Mouse (Mus musculus): ENCODE data around the gene Ado.

The Ado gene

DNA sequence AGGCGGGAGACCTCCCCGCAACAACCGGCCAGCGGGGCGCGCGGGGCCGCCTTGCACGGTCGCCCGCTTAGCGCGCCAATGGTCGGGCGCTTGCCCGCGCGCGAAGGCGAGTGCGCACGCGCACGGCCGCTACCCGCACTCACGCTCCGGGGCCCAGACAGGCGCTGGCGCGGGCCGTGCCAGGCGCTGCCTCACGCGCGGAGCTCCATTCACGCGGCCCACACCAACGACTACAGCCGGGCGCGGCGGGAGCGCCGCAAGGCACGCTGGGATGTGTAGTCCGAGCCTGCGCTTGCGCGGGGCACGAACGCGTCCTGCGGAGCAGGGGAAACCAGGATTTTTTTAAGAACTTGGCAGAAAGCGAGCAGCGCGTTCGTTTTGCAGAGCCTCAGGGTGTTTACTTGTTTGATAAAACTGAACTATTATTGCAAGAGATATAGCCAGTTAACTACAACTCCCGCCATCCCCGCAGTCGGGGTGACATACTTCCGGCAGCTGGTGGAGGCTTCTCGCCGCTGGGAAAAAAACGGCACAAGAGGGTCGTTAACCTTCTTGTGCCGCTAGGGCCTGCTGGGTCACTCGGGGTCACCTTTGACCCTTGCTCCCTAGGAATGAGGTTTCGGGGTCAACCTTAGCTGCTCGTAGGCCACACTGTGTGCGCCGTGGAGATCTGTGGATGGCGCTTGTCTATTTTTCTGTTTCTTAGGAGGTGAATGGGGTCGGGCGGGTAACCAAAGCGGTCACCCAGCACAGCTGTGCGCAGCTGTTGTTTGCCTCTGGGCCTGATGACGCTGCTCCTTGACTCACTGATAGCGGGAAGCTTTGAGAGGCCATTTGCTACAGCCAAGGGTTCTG is at the start of gene Ado:
Gene Ado (minus strand): TSS at position 79 of the 855 bp plus-strand sequence.
- in situ Hi-C loops (cut with MboI; ENCODE audit: low sequenced_read_pairs): no loop called here

DNA sequence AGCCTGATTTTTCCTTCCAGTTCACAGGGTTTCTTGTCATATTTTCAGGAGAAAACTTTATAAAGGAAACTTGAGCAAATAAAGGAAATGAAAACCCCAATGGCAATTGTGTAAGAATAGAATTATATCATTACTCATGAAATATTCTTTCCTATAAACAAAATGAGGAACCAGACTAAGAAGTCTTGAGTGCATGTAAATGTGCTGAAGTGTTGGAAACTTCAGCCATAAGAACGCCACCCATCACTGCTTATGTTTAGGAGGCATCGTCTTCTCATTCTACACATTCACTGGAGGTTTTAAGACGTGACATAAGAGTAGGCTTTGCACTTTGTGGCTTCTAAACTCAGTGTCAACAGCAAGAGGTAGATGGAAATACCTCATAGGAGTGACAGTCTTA is 46.5 kb upstream of the Ado start:
- in situ Hi-C loops (cut with MboI; ENCODE audit: low sequenced_read_pairs): no loop called here

DNA sequence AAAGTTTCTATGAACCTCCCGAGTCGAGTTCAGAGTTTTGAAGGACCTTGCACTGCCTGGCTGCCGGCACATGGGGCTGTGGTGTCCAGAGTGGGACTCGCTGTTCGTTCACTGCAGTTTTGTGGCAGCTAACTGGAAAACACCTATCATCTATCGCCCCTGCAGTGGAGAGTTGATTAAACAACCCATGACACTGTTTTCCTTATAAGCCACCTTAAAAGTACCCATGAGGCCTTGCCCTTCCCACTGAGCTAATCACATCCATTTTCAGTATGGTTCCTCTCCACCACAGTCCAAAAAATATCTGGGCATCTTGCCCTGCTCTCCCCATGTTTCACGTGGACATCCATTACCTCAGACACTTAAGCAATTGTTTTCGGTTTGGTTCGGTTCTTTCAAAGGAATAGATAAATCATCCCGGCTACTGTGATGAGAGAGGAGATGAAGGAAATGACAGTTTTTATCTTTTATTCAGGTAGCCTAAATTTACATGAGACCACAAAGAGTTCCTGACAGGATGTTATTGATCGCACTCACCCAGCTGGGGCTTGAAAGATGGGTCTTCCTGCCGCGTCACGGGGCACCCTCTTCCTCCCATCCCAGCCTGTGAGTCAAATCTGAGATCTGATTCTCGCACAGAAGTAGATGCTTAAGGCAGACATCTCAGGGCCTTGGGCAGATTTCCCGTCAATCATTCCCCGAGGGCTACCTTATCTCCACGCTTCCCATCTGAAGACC is 37.3 kb upstream of the Ado start:
- in situ Hi-C loops (cut with MboI; ENCODE audit: low sequenced_read_pairs): no loop called here

DNA sequence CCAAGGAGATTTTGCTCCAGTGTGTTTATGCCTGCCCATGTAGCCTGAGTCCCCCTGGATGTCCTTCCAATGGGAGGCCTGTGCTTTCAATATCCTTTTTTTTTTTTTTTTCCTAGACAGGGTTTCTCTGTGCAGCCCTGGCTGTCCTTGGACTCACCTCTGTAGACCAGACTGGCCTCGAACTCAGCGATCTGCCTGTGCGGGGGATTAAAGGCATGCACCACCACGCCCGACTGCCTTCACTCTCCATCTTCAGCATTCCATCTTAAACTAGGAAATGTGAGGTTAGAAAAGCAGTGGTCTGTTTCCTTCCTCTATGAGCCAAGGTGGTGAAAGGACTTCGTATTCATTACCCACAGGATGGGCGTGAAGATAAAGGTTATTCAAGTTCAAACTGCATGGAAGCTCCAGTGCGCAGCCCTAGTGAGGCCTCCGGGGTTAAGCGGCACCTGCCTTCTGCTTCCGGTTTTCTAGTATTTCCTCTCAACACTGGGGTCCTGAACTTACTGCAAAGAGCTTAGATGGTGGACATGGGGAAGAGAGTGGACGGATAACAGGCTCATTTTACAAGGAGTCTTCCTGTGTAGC is 33.0 kb upstream of the Ado start:
- in situ Hi-C loops (cut with MboI; ENCODE audit: low sequenced_read_pairs): no loop called here

DNA sequence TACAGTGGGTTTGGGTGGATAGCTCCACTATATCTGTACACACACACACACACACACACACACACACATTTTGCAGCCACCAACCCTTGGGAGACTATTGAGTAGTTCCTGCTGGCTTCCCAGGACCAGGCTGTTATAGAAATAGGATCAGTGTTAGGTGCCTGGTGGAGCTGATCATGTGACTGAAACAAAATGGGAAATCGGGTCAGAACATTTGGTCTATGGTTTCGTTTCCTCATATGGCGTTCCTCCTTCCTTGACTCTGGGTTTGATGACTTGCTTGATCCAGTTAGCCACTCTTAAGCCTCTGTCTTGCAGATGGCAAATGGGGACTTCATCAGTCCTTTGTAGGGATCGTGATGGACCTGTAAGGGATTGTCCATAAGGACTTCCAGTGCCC is 31.1 kb upstream of the Ado start:
- in situ Hi-C loops (cut with MboI; ENCODE audit: low sequenced_read_pairs): no loop called here

DNA sequence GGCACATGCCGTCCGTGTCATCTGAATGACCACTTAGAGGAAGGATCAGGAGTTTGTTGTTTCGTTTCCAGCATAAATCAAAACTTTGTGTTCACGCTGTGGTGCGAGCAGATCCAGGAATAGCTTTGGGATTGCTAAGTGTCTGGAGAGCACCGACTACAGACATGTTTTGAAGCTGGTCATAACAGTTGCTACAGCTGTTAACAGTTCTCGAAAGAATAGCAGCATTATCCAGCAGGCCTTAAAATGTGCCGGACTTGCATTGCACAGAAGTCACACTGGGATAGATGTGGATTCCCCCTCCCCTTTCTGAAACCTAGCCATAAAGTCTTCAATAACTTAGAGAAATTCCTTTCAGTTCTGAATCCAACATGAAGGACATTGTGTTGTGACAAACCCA is 24.6 kb upstream of the Ado start:
- in situ Hi-C loops (cut with MboI; ENCODE audit: low sequenced_read_pairs): no loop called here

DNA sequence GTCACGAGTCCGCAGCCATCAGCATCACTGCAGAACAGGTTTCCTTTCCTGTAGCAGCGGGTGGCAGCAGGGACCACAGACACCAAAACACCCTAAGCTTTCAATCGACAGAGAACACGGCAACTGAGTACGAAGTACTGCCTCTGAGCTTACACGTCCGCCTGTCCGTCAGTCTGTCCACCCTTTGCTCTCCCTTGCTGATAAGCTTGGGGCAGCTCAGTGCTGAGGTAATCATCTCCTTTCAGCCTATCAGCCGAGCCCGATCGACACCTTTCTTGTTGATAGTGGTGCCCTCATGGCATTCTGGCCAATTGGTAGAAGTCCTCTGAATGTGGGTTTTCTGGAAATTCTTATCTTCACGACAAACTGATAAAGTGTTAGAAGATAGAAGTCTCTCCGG is 22.7 kb upstream of the Ado start:
- in situ Hi-C loops (cut with MboI; ENCODE audit: low sequenced_read_pairs): no loop called here

DNA sequence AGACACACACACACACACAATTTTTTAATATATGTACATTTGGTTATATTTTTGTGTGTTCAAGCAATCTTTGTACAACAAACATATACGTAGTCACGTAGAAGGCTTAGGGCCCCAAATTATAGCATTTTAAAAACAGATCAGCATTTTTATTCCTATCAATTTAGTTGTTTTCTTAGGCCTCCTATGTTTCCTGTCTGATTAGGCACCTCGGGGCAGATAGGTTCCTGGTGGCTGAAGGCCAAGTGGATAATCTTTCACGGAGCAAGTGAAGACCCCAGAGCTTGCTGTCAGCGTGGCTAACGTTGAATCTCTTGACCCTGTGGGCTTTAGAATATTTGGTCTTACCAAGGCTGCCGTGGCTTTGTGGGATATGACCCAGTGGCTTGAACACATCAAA is 20.8 kb upstream of the Ado start:
- in situ Hi-C loops (cut with MboI; ENCODE audit: low sequenced_read_pairs): no loop called here

DNA sequence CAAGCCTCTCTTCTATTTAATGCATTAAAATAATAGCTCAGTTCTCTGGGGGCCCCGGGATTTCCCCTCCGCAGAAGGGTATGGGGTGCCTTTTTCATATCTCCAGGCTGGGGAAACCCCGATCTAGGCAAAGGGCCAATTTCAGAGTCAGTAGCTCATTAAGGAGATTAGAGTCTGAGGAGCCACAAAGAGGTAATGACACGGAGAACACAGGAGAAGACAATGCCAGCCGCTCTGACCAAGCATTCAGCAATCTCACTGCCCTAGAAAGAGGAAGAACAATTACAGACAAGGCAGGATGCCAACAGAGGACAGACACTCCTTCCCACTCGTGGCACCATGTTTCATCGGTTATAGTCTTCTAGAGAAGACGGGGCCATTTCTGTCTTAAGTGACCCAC is 17.3 kb upstream of the Ado start:
- in situ Hi-C loops (cut with MboI; ENCODE audit: low sequenced_read_pairs): no loop called here

DNA sequence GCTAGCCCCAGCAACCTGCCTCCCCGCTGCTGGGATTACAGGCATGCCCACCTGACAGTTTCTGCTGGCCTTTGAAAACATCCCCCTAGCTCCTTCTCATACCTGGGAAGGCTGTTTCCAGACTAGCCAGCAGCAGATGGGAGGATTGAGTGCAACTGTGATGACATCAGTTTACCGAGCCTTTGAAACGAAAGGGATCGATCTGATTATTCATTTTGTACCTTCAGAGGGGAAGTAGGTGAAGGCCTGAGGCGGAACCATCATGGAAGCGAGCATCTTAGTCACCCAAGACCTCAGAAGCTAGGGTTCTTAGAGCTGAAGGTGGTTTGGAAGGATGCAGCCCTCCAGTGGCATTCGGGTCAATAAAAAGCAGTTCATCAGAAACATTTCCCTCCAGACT is 15.8 kb upstream of the Ado start:
- in situ Hi-C loops (cut with MboI; ENCODE audit: low sequenced_read_pairs): no loop called here

DNA sequence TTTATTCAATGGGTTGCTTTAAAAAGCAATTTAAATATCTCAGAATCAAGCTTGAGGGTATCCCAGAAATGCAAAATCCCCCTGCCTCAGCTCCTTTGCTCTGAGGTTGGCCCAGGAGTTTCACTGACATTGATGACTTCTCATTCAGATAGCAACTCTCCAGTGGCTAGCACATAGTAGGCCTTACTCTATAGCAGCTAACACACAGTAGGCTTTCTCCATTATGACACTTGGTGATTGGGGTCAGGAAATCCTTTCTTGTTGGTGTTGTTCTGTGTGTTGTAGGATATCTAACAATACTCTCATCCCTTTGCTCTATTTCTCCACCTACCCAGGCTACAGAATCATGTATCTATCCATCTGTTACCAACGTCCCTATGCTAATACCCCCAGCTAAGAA is 12.4 kb upstream of the Ado start:
- in situ Hi-C loops (cut with MboI; ENCODE audit: low sequenced_read_pairs): no loop called here

DNA sequence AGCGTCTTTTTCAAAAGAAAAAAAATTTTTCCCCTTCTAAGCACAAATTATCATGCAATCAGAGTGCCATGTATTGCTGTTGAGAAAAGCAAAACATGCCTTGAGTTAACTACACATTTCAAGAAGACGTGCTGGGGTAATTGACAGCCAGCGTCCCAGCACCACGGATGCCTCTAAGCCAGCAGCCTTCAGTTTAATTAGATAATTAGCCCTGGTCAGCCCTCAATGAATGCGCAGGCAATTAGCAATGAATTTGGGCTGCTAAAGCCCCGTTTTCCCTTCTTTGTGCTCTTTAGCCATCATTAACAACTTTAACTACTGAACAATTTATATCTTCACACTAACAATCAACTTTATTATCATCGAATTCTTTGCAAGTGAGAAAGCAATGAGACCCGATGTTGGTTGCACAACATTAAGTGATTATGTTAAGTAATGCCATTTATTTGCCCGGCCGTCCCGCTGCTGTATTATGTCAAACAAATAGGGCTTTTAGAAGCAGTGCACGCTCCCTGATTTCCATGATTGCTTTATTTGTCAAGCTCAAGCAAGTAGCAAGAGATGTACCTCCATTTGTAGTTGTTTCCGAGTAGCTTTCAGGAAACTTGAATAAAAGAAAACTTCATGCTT is 11.1 kb upstream of the Ado start:
- in situ Hi-C loops (cut with MboI; ENCODE audit: low sequenced_read_pairs): no loop called here

DNA sequence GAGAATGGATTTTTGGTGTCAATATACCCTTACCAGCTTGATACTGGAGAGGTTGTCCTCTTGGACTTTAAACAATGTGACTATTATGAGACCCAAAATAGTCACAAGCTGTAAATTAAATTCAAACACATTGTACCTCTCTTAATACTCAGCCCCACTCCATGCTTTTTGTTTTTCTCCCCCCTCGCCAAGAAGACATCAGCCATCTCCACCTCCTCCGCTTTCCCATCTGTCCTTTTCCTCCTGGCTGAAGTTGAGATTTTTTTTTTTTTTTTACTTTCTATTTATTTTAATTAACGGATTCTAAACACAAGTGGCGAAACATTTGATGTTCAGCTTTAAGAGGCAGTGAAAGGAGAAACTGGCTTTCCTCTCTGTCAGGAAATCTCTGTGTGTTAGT is 9.3 kb upstream of the Ado start:
- in situ Hi-C loops (cut with MboI; ENCODE audit: low sequenced_read_pairs): no loop called here

DNA sequence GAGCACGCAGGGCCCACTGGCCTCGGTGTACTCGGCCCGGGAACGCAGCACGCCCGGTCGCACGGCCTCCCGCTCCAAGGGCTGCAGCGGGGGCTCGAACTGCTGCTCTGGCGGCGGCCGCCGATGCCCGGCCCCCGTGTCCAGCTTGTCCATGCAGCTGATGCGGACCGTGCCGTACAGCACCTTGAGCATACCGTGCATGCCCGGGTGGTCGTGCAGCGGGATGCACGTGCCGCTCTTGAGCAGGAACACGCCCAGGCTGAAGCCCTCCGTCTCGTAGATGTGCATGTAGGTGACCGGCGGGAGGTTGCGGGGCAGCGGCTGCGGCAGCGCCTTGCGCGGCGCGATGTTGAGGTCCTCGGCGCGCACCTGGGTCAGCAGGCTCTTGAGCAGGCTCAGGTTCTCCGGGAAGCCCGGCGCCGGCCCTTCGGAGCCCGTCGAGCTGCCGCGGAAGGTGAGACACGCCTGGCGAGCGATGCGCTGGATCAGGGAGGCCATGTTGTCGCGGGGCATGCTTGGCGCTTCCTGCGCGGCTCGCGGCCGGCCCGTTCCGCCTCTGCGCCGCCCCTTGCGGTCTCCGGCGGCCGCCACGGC is 397 bp downstream of the Ado start:
- in situ Hi-C loops (cut with MboI; ENCODE audit: low sequenced_read_pairs): no loop called here

DNA sequence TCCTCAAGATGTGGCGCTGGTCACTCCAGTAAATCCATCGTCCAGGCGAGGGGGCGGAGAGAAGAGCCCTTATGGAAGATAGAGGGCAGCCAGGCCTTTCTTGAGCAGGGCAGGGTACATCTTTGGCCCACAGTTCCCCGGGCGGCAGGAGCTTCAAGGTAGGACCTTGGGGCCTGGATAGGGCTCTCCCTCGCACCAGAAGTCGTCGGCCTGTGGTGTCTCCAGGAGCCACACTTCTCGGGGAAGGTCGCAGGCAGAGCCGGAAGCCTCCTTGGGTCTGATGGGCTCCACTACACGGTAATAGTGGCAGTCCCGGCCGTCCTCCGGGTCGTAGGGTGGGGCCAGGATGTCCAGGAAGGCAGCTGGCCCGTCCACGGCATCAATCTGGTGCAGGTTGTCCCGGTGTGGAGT is 900 bp downstream of the Ado start:
- in situ Hi-C loops (cut with MboI; ENCODE audit: low sequenced_read_pairs): no loop called here

DNA sequence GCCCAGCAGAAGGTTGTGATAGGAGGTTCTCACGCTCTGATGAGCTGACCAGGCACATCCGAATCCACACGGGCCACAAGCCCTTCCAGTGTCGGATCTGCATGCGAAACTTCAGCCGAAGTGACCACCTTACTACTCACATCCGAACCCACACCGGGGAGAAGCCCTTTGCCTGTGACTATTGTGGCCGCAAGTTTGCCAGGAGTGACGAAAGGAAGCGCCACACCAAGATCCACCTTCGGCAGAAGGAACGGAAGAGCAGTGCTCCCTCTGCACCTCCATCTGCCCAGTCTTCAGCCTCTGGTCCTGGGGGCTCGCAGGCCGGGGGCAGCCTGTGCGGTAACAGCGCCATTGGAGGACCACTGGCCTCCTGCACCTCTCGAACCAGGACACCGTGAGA is 8.2 kb downstream of the Ado start:
- in situ Hi-C loops (cut with MboI; ENCODE audit: low sequenced_read_pairs): no loop called here

DNA sequence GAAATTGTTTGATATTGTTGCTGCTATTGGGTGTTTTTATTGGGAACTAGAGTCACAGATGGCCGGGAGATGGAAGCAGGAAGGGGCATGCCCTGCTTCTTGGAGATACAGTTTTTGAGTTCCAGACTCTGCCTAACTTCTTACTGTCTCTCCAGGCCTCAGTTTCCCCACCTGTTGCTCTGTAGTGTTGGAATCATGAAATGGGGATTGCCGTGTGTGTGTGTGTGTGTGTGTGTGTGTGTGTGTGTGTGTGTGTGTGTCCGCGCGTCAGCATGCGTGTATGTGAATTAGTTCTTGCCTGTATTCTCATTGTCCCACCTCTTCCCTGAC is 9.4 kb downstream of the Ado start:
- in situ Hi-C loops (cut with MboI; ENCODE audit: low sequenced_read_pairs): no loop called here

DNA sequence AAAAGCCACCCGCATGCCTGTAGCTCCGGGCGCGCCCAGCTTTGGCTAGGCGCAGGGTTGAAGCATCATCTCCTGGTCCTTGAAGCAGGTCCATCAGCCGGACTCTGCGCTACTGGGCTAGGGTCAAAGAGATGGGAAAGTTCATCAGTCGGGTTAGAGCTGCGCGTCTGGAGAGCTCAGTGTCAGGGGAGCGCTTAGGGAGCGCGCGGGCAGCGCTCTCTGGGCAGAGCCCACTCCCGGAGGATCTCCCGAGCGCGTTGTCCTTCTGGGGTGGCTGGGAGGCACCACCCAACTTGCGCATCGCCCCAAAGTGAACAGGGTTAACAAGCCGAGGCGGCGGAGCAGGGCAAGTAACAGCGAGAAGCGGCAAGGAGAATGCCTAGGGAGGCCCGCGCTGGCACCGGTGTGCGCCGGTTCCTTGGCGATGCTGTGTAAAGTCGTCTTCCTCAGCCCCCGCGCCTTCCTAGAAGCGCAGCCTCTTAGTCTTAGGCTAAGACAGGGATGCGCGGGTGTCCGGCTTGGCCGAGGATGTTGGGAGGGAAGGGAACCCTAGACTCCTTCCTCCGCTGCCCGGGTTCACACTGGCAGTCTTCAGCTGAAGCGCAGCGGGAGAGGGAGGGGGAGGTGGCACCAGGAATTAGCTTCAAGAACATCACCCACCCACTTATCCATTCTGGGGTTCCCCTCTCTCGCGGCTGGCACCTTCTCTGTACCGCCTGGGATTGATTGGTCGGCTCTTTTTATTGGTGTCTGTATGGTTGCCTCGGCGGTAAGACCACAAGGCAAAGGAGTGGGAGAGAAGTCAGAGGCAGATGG is 10.0 kb downstream of the Ado start:
- in situ Hi-C loops (cut with MboI; ENCODE audit: low sequenced_read_pairs): no loop called here

DNA sequence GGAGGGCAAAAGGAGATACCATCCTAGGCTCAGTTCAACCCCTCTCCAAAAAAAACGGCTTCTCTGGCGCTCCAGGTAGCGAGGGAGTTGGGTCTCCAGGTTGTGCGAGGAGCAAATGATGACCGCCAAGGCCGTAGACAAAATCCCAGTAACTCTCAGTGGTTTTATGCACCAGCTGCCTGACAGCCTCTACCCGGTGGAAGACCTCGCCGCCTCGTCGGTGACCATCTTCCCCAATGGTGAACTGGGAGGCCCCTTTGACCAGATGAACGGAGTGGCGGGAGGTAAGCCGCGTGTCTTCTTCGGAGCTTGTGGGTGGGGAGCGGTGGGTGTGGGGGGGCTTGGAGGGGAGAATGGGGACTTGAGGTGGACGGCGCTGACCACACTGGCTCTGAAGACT is 10.6 kb downstream of the Ado start:
- in situ Hi-C loops (cut with MboI; ENCODE audit: low sequenced_read_pairs): no loop called here

DNA sequence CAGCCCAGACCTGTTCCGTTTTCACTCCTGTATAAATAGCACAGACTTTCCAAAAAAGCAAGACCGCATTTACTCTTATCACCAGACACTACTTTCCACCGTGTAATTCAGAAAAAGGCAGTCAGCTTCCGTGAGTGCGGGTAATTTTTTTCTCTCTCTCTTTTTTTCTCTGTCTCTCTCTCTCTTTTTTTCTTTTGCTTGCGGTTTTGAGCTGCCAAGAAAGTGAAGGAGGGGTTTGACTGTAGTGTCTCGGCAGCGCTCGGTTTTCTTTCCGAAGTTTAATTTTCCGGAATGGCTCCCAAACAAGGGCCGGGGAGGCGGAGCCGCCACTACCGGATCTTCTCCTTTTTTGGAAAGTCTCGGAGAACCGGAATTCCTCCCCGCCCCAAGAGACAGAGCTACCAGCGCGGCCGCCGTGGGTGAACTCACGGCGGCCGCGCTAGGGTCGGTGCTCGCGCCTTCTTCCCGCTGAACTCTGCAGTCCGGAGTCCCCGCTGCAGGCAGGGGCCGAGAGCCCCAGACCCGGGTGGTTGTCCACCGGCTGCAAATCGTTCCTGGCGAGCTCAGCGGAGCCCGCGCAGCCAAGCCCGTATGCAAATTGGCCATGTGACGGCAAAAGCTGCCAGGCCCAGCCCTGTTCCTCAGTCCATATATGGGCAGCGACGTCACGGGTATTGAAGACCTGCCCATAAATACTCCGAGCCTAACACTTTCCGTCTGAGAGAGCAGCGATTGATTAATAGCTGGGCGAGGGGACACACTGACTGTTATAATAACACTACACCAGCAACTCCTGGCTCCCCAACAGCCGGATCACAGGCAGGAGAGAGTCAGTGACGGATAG is 11.4 kb downstream of the Ado start:
- in situ Hi-C loops (cut with MboI; ENCODE audit: low sequenced_read_pairs): no loop called here

Data from CH12F3 (cell line).